Mouse (Mus musculus) left cerebral cortex, adult 11 months (tissue): Measurements from ENCODE around the gene Dnm2.

Source experiments
- DNase-seq: peaks from one replicate; pipeline ENCODE4 v3.0.0; 2022; ENCODE audit warnings: low spot score

The Dnm2 gene

GRCm38 (mm10) chr9:21424631-21425555 is at the start of gene Dnm2:
Gene Dnm2 (plus strand): TSS chr9:21424908.
- DNase-seq: peak; percentile 100

GRCm38 (mm10) chr9:21379195-21379594 is 45.5 kb upstream of the Dnm2 start:
- DNase-seq: no peak

GRCm38 (mm10) chr9:21380868-21381267 is 43.8 kb upstream of the Dnm2 start:
- DNase-seq: no peak

- DNase-seq: no peak
Observed at GRCm38 (mm10) chr9:21383966-21384365, 40.7 kb upstream of the Dnm2 start.

- no peak for DNase-seq
Observed at GRCm38 (mm10) chr9:21392646-21393175, 32.0 kb upstream of the Dnm2 start.

GRCm38 (mm10) chr9:21395692-21396091 is 29.0 kb upstream of the Dnm2 start:
- no peak for DNase-seq

GRCm38 (mm10) chr9:21397170-21397569 is 27.5 kb upstream of the Dnm2 start:
- no peak for DNase-seq

- DNase-seq: no peak
Observed at GRCm38 (mm10) chr9:21401042-21401441, 23.7 kb upstream of the Dnm2 start.

GRCm38 (mm10) chr9:21402764-21403253 is 21.9 kb upstream of the Dnm2 start:
- no peak for DNase-seq

- no peak for DNase-seq
Observed at GRCm38 (mm10) chr9:21403745-21404144, 21.0 kb upstream of the Dnm2 start.

- DNase-seq: no peak
Observed at GRCm38 (mm10) chr9:21405525-21405924, 19.2 kb upstream of the Dnm2 start.

GRCm38 (mm10) chr9:21407951-21408350 is 16.8 kb upstream of the Dnm2 start:
- DNase-seq: no peak

- DNase-seq: no peak
Observed at GRCm38 (mm10) chr9:21408624-21409023, 16.1 kb upstream of the Dnm2 start.

- peak; percentile 65 for DNase-seq
Observed at GRCm38 (mm10) chr9:21409592-21410317, 15.0 kb upstream of the Dnm2 start.

- DNase-seq: peak; percentile 89
Observed at GRCm38 (mm10) chr9:21411669-21412550, 12.8 kb upstream of the Dnm2 start, which contains the start of gene Qtrt1. Gene Qtrt1 (plus strand): TSS chr9:21411837.

- no peak for DNase-seq
Observed at GRCm38 (mm10) chr9:21417866-21418265, 6.8 kb upstream of the Dnm2 start.

- DNase-seq: no peak
Observed at GRCm38 (mm10) chr9:21419646-21420045, 5.1 kb upstream of the Dnm2 start.

GRCm38 (mm10) chr9:21425556-21425945 is 843 bp downstream of the Dnm2 start:
- DNase-seq: no peak

- no peak for DNase-seq
Observed at GRCm38 (mm10) chr9:21426013-21426412, 1.3 kb downstream of the Dnm2 start.

GRCm38 (mm10) chr9:21426525-21426924 is 1.8 kb downstream of the Dnm2 start:
- DNase-seq: no peak

- no peak for DNase-seq
Observed at GRCm38 (mm10) chr9:21427773-21428172, 3.1 kb downstream of the Dnm2 start.

- DNase-seq: no peak
Observed at GRCm38 (mm10) chr9:21428178-21428577, 3.5 kb downstream of the Dnm2 start.
